Mouse (Mus musculus): ENCODE measurements around the gene Sh3rf1.

- no peak for TF ChIP-seq POLR2A (IDR thresholded peaks at IDR 0.05; ENCODE audit: borderline replicate concordance, extremely low read depth, low read depth, low read length)
- no peak for TF ChIP-seq CTCF (IDR thresholded peaks at IDR 0.05; ENCODE audit: insufficient read depth, low read length)
Measured at GRCm38 (mm10) chr8:61178594-61179140, 45.0 kb upstream of the Sh3rf1 start.

Measured in lung, adult 2 months (tissue).